Mouse (Mus musculus): ENCODE measurements at regions not wholly inside any gene's neighbourhood (a gene's known extent, or its start where the extent isn't known, plus 50 kb on each side); places are given as distances from the start of the nearest gene placed in this dataset.

- no peak for DNase-seq (ENCODE audit: low spot score)
Measured at GRCm38 (mm10) chr16:24215353-24215752, 178.0 kb upstream of the Lpp start.

GRCm38 (mm10) chr16:24213577-24213976 lies 179.7 kb upstream of the Lpp start:
- DNase-seq (ENCODE audit: low spot score): no peak

GRCm38 (mm10) chr16:24212702-24213101 lies 180.6 kb upstream of the Lpp start:
- DNase-seq (ENCODE audit: low spot score): no peak

GRCm38 (mm10) chr16:24211588-24211987 lies 181.7 kb upstream of the Lpp start:
- DNase-seq (ENCODE audit: low spot score): no peak

- no peak for DNase-seq (ENCODE audit: low spot score)
Measured at GRCm38 (mm10) chr16:24208876-24209275, 184.4 kb upstream of the Lpp start.

- DNase-seq (ENCODE audit: low spot score): no peak
Measured at GRCm38 (mm10) chr16:24208118-24208517, 185.2 kb upstream of the Lpp start.

- DNase-seq (ENCODE audit: low spot score): no peak
Measured at GRCm38 (mm10) chr16:24207056-24207455, 186.3 kb upstream of the Lpp start.

GRCm38 (mm10) chr16:24206461-24206861 lies 186.8 kb upstream of the Lpp start:
- DNase-seq (ENCODE audit: low spot score): no peak

GRCm38 (mm10) chr16:24205594-24205993 lies 187.7 kb upstream of the Lpp start:
- DNase-seq (ENCODE audit: low spot score): no peak

- no peak for DNase-seq (ENCODE audit: low spot score)
Measured at GRCm38 (mm10) chr16:24204064-24204730, 189.1 kb upstream of the Lpp start.

- DNase-seq (ENCODE audit: low spot score): no peak
Measured at GRCm38 (mm10) chr16:24202653-24203052, 190.7 kb upstream of the Lpp start.

- DNase-seq (ENCODE audit: low spot score): no peak
Measured at GRCm38 (mm10) chr16:24201455-24201854, 191.9 kb upstream of the Lpp start.

GRCm38 (mm10) chr16:24200200-24200599 lies 193.1 kb upstream of the Lpp start:
- DNase-seq (ENCODE audit: low spot score): no peak

- no peak for DNase-seq (ENCODE audit: low spot score)
Measured at GRCm38 (mm10) chr16:24199408-24200167, 193.7 kb upstream of the Lpp start.

- DNase-seq (ENCODE audit: low spot score): no peak
Measured at GRCm38 (mm10) chr16:24198291-24198690, 195.0 kb upstream of the Lpp start.

GRCm38 (mm10) chr16:24197618-24198017 lies 195.7 kb upstream of the Lpp start:
- no peak for DNase-seq (ENCODE audit: low spot score)

GRCm38 (mm10) chr16:24193945-24194344 lies 199.4 kb upstream of the Lpp start:
- DNase-seq (ENCODE audit: low spot score): no peak

GRCm38 (mm10) chr16:24193251-24193873 lies 199.9 kb upstream of the Lpp start:
- DNase-seq (ENCODE audit: low spot score): no peak

GRCm38 (mm10) chr16:24192013-24192412 lies 201.3 kb upstream of the Lpp start:
- no peak for DNase-seq (ENCODE audit: low spot score)

GRCm38 (mm10) chr16:24187131-24187530 lies 198.5 kb upstream of the Bcl6 start:
- DNase-seq (ENCODE audit: low spot score): no peak

GRCm38 (mm10) chr16:24185989-24186388 lies 197.3 kb upstream of the Bcl6 start:
- no peak for DNase-seq (ENCODE audit: low spot score)

- DNase-seq (ENCODE audit: low spot score): no peak
Measured at GRCm38 (mm10) chr16:24184846-24185245, 196.2 kb upstream of the Bcl6 start.

- DNase-seq (ENCODE audit: low spot score): no peak
Measured at GRCm38 (mm10) chr16:24183216-24183615, 194.6 kb upstream of the Bcl6 start.

Data from urinary bladder, postnatal 10 days (tissue).